Mouse (Mus musculus) forelimb bud, embryonic 11.5 days (tissue): ENCODE data around the gene Rnf151.
A peak's percentile ranks its signal among the peaks of the same experiment; 100 is the strongest.
"Not testable (repeated sequence)": the region's sequence is repeated elsewhere in the genome, so short reads cannot be mapped to it uniquely, and the experiment has no call there.

Experiments
- DNase-seq: peaks from one replicate; pipeline ENCODE4 v3.0.0-alpha.2; 2012; ENCODE audit warnings: low read depth, low spot score

Rnf151 gene

GRCm38 (mm10) chr17:24667416-24667815 is 50.4 kb downstream of the Rnf151 start:
- DNase-seq: peak; percentile 67

GRCm38 (mm10) chr17:24667011-24667410 is 50.9 kb downstream of the Rnf151 start:
- DNase-seq: not testable (repeated sequence)
